Mouse (Mus musculus) limb, embryonic 15.5 days (tissue): ENCODE data around the gene Sgcd. TPM values are rescaled to one million over a fixed set of nuclear protein-coding genes. Genes with fewer than 3 reads are reported as not detected.

Experiments
- ATAC-seq: fragments of 200-750 bp; cut with Nextera tagmentation; 2 replicates; pipeline ENCODE4 v1.8.0; 2017; ENCODE audit warnings: low read depth, moderate TSS enrichment; ENCODE audit not compliant: insufficient number of reproducible peaks, low FRiP score, low TSS enrichment
- H3K27ac ChIP-seq: fragments of 300-500 bp; sonication (generic); 2 replicates; pipeline ENCODE4 v1.5.1; 2015; ENCODE audit warnings: moderate library complexity, mild to moderate bottlenecking, inconsistent platforms
- H3K27me3 ChIP-seq: fragments of 300-500 bp; sonication (generic); 2 replicates; pipeline ENCODE4 v1.6.1; 2015; ENCODE audit warnings: inconsistent platforms
- H3K36me3 ChIP-seq: fragments of 300-500 bp; sonication (generic); 2 replicates; pipeline ENCODE4 v1.6.1; 2015; ENCODE audit warnings: inconsistent platforms
- H3K4me1 ChIP-seq: fragments of 300-500 bp; sonication (generic); 2 replicates; pipeline ENCODE4 v1.6.1; 2015; ENCODE audit warnings: inconsistent platforms
- H3K4me2 ChIP-seq: fragments of 300-500 bp; sonication (generic); 2 replicates; pipeline ENCODE4 v1.6.1; 2015; ENCODE audit warnings: mild to moderate bottlenecking, inconsistent platforms
- H3K4me3 ChIP-seq: fragments of 300-500 bp; sonication (generic); 2 replicates; pipeline ENCODE4 v1.5.1; 2015; ENCODE audit warnings: mild to moderate bottlenecking, inconsistent platforms
- H3K9ac ChIP-seq: fragments of 300-500 bp; sonication (generic); 2 replicates; pipeline ENCODE4 v1.6.1; 2015; ENCODE audit warnings: inconsistent platforms
- H3K9me3 ChIP-seq: fragments of 300-500 bp; sonication (generic); 2 replicates; pipeline ENCODE4 v1.6.1; 2016; ENCODE audit warnings: inconsistent platforms
- WGBS: fragments of 180-500 bp; shearing (Covaris S2); methylation state at CpG from one replicate; pipeline ENCODE4 v1.1.7; 2015; 5-methylcytosine and 5-hydroxymethylcytosine counted together
- polyA plus RNA-seq: library from polyadenylated mRNA; unstranded; fragments of >200 nt; fragmentation: Nextera tagmentation; extraction: Ambion mirVana; gene quantifications from 2 replicates; pipeline ENCODE4 v1.2.1, GENCODE M21; 2015

Gene Sgcd
- polyA plus RNA-seq, 1 experiment from 2014 or later: 14.0 TPM

DNA sequence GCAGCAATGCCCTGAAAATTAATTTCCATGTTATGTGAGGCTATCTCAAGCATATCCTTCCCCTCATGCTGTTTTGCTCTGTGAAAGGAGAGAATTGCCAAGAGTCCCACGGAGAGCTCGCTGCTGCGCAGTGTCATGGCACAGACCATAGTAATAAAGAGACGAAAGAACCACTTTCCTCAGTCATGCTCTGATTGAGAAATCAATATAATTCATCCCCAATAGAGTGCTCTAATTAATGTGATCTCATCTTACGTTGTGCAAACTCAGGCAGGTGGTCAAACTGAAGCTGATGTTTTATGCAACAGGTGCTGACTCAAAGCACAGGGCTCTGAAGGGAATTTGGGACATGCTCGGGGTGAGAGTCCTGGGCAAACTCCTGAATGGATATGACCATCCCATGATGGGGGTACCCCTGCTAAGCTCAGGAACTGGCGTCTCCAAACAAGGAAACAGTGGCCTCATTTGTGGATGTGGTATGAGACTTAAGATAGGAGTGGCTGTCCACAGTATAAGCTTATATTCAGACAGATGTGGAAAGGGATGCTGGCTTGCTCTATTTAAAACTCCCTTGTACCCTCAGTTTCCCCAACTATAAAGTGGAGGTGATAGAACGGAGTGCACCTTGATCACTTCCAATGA, 740.9 kb downstream of the Sgcd start:
- H3K9ac ChIP-seq: no peak overlapping the region
- ATAC-seq: no peak
- H3K9me3 ChIP-seq: no peaks in the 10 kb centered on the region
- WGBS: 85% methylated on average over 8 of the region's 8 CpGs
- H3K27me3 ChIP-seq: no peaks in the 10 kb centered on the region
- H3K4me1 ChIP-seq: no peaks in the 10 kb centered on the region
- no peak overlapping the region for H3K27ac ChIP-seq
- no peak overlapping the region for H3K4me3 ChIP-seq
- no peak overlapping the region for H3K4me2 ChIP-seq
- H3K36me3 ChIP-seq: no peaks in the 10 kb centered on the region

GRCm38 (mm10) chr11:47242401-47242800, 746.4 kb downstream of the Sgcd start:
- H3K36me3 ChIP-seq: no peaks in the 10 kb centered on the region
- 48% methylated on average over 1 of the region's 1 CpGs for whole genome bisulfite sequencing
- no peak for ATAC-seq
- H3K27ac ChIP-seq: no peak overlapping the region
- no peak overlapping the region for H3K9ac ChIP-seq
- no peaks in the 10 kb centered on the region for H3K4me1 ChIP-seq
- H3K4me2 ChIP-seq: no peak overlapping the region
- H3K27me3 ChIP-seq: no peaks in the 10 kb centered on the region
- H3K4me3 ChIP-seq: no peak overlapping the region
- H3K9me3 ChIP-seq: no peaks in the 10 kb centered on the region

DNA sequence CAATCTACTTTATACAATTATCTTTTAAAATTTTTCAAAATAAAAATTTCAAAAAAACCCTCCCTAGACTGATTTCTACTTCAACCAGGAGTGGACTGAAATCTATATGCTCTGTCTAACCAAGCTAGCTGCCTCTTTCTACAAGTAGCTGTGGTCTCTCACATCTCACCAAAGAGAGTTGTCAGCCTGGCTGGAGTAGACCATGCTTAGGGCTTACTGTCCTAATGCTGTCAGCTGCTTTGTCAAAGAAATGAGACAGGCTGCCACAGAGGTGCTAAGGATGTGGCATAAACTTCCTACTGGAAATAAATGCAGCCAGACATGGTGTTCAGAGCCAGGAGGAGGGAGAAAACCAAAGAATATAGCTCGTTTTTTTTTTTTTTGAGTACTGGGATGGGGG, 760.5 kb downstream of the Sgcd start:
- Histone ChIP-seq H3K36me3 (no peaks in the 10 kb centered on the region), H3K4me3 (no peak overlapping the region), H3K4me2 (no peak overlapping the region), H3K9ac (no peak overlapping the region), H3K4me1 (no peaks in the 10 kb centered on the region), H3K9me3 (no peaks in the 10 kb centered on the region), H3K27ac (no peak overlapping the region), H3K27me3 (no peaks in the 10 kb centered on the region)
- WGBS: 39% methylated on average over 1 of the region's 1 CpGs
- no peak for ATAC-seq

DNA sequence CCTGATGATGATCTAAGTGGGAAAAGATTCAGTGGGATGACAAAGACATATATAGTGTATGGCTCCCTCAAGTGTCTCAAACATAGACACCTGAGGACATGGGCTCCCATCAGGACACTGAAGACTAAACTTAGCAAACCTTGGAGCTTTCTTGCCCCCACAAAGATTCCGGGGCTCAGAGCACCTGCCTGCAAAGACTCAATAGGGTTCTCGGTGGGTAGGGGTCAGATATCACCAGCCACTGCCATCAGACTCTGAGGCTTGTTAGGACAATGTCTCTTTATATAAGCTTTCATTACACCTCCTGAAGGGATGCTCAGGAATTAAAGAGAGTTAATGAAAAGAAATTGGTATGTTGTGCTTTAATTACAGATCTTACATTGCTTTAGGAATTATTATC, 764.6 kb downstream of the Sgcd start:
- WGBS: 87% methylated on average over 2 of the region's 2 CpGs
- Histone ChIP-seq H3K4me3 (no peak overlapping the region), H3K27me3 (no peaks in the 10 kb centered on the region), H3K27ac (no peak overlapping the region), H3K36me3 (no peaks in the 10 kb centered on the region), H3K9me3 (no peaks in the 10 kb centered on the region), H3K4me2 (no peak overlapping the region), H3K4me1 (no peaks in the 10 kb centered on the region), H3K9ac (no peak overlapping the region)
- ATAC-seq: no peak

DNA sequence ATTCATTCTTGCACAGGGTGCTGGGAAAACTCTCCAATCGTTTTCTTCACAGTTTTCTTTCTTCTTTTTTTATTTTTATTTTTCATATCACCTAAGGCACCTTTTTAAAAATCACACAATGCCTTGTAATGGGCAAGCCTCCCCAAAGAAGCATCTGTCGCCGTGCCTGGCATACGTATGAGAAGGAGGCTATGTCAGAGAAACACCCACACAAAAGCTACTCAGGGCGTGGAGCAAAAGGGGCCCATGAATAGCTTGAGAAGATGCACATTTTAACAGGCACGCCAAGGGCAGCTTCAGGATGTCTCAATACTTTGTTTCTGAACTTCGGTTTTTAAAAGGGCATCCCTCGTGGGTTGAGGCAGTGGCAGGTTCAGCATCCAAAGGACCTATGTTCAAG, 777.2 kb downstream of the Sgcd start:
- Histone ChIP-seq H3K36me3 (no peaks in the 10 kb centered on the region), H3K4me1 (no peaks in the 10 kb centered on the region), H3K9ac (no peak overlapping the region), H3K4me2 (no peak overlapping the region), H3K9me3 (no peaks in the 10 kb centered on the region), H3K4me3 (no peak overlapping the region), H3K27me3 (no peaks in the 10 kb centered on the region), H3K27ac (no peak overlapping the region)
- WGBS: 83% methylated on average over 8 of the region's 8 CpGs
- no peak for ATAC-seq

DNA sequence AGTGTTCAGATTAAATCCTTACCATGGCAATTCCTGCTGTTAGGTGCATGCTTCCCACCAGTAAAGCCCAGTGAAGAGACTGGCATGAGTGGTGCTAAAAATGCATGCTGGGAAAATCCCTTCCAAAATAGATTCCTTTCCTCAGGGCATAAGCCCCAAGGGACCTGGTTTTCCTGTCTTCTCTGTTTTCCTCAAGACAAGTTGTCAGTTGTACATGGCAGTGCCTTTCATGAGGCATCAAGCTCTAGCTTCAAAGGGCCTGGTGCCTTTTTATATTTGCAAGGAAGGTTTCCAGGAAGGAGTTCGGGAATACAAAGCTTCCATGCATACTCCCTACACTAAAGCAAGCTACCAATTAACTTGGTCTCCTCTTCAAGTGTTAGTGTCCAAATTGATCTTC, 782.3 kb downstream of the Sgcd start:
- Histone ChIP-seq H3K9ac (no peak overlapping the region), H3K4me2 (no peak overlapping the region), H3K27me3 (no peaks in the 10 kb centered on the region), H3K27ac (no peak overlapping the region), H3K36me3 (no peaks in the 10 kb centered on the region), H3K4me3 (no peak overlapping the region), H3K9me3 (no peaks in the 10 kb centered on the region), H3K4me1 (no peaks in the 10 kb centered on the region)
- ATAC-seq: no peak
- 69% methylated on average over 1 of the region's 1 CpGs for WGBS

- WGBS: 76% methylated on average over 7 of the region's 7 CpGs
- H3K9ac ChIP-seq: no peak overlapping the region
- H3K27me3 ChIP-seq: no peaks in the 10 kb centered on the region
- no peak for ATAC-seq
- no peak overlapping the region for H3K4me3 ChIP-seq
- H3K27ac ChIP-seq: no peak overlapping the region
- H3K9me3 ChIP-seq: no peaks in the 10 kb centered on the region
- no peaks in the 10 kb centered on the region for H3K4me1 ChIP-seq
- H3K4me2 ChIP-seq: no peak overlapping the region
- H3K36me3 ChIP-seq: no peaks in the 10 kb centered on the region
These were observed 789.7 kb downstream of the Sgcd start for GRCm38 (mm10) chr11:47199106-47199505.

GRCm38 (mm10) chr11:47188556-47188955, 800.2 kb downstream of the Sgcd start:
- Histone ChIP-seq H3K4me2 (no peak overlapping the region), H3K27ac (no peak overlapping the region), H3K4me1 (no peaks in the 10 kb centered on the region), H3K4me3 (no peak overlapping the region), H3K36me3 (no peaks in the 10 kb centered on the region), H3K9ac (no peak overlapping the region), H3K27me3 (no peaks in the 10 kb centered on the region), H3K9me3 (no peaks in the 10 kb centered on the region)
- no peak for ATAC-seq
- 54% methylated on average over 2 of the region's 2 CpGs for WGBS

- H3K36me3 ChIP-seq: no peaks in the 10 kb centered on the region
- H3K4me2 ChIP-seq: no peak overlapping the region
- ATAC-seq: no peak
- no peak overlapping the region for H3K9ac ChIP-seq
- H3K27ac ChIP-seq: no peak overlapping the region
- no peaks in the 10 kb centered on the region for H3K9me3 ChIP-seq
- 89% methylated on average over 2 of the region's 2 CpGs for WGBS
- H3K4me1 ChIP-seq: no peaks in the 10 kb centered on the region
- no peak overlapping the region for H3K4me3 ChIP-seq
- H3K27me3 ChIP-seq: no peaks in the 10 kb centered on the region
These were observed 813.8 kb downstream of the Sgcd start for GRCm38 (mm10) chr11:47174977-47175376.

- no peak for ATAC-seq
- Histone ChIP-seq H3K4me2 (no peak overlapping the region), H3K9me3 (no peaks in the 10 kb centered on the region), H3K27me3 (no peaks in the 10 kb centered on the region), H3K4me3 (no peak overlapping the region), H3K27ac (no peak overlapping the region), H3K9ac (no peak overlapping the region), H3K36me3 (no peaks in the 10 kb centered on the region), H3K4me1 (no peaks in the 10 kb centered on the region)
- 68% methylated on average over 6 of the region's 6 CpGs for WGBS
These were observed 817.7 kb downstream of the Sgcd start for GRCm38 (mm10) chr11:47170926-47171625.

DNA sequence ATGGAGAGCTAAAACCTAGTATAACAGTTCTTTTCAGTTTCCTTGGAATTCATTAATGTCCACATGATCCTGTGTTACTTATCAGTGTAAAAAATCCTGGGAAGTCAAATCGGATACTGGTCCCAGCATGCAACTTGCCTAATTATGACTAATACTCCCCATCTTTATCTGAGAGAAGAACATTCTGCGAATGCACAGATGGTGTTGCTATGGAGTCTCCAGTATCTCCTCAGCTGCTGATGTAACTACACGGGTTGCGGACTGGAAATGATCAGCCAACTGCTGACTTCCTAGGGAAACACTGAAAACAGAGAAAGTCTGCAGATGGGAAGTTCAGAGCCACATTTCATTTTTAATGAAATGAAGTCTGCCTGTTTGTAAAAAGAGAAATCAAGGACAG, 821.4 kb downstream of the Sgcd start:
- 80% methylated on average over 4 of the region's 4 CpGs for WGBS
- ATAC-seq: no peak
- no peaks in the 10 kb centered on the region for H3K4me1 ChIP-seq
- no peaks in the 10 kb centered on the region for H3K9me3 ChIP-seq
- H3K36me3 ChIP-seq: no peaks in the 10 kb centered on the region
- H3K9ac ChIP-seq: no peak overlapping the region
- H3K4me2 ChIP-seq: no peak overlapping the region
- H3K27ac ChIP-seq: no peak overlapping the region
- no peaks in the 10 kb centered on the region for H3K27me3 ChIP-seq
- no peak overlapping the region for H3K4me3 ChIP-seq

DNA sequence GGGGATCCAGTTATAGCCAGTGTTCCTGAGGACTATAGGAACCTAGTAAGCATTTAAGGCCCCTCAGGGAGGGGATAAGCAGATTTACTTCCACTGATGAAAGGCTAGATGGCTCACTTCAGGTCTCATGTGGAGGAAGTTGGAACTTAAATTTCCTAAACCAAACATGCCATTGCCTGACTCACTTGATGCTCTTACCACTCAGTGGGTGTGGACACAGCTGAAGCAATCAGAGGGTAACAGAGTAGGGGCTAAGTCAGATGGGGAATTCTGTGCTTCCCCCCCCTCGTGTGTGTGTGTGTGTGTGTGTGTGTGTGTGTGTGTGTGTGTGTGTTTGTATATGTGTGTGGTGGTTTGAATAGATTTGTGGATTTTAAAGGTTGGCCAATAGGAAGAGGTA, 830.7 kb downstream of the Sgcd start:
- H3K4me2 ChIP-seq: no peak overlapping the region
- H3K4me3 ChIP-seq: no peak overlapping the region
- no peaks in the 10 kb centered on the region for H3K4me1 ChIP-seq
- no peaks in the 10 kb centered on the region for H3K27me3 ChIP-seq
- H3K9me3 ChIP-seq: no peaks in the 10 kb centered on the region
- H3K9ac ChIP-seq: no peak overlapping the region
- H3K27ac ChIP-seq: no peak overlapping the region
- WGBS: 100% methylated on average over 1 of the region's 1 CpGs
- no peaks in the 10 kb centered on the region for H3K36me3 ChIP-seq
- no peak for ATAC-seq
